Mouse (Mus musculus) spleen, postnatal 10 days (tissue): Measurements from ENCODE around the gene Rabgef1.

Experiments
- DNase-seq, 2 experiments: peaks; one replicate each; pipeline ENCODE4 v3.0.0; 2021 to 2022; ENCODE audit warnings: low spot score in 2 of 2

Gene Rabgef1

DNA sequence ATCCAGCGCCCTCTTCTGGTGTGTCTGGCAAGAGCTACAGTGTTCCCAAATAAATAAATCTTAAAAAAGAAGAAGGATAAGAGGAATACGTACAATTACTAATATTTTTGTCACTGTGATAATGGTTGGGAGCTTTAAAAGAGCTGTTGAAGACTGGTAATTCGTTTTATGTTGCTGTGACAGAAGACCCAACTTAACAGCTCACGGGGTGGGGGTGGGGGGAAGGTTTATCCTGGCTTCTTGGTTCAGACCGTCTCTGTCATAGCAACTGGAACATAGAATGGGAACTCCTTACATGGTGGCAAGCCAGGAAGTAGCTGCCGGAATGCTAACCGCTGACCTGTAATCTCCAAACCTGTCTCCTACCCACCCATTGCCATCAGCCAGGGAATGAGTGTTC, 45.2 kb downstream of the Rabgef1 start, which contains the start of gene Tmem248:
Gene Tmem248 (plus strand): TSS at position 301 of the 400 bp plus-strand sequence.
- DNase-seq: no peak

DNA sequence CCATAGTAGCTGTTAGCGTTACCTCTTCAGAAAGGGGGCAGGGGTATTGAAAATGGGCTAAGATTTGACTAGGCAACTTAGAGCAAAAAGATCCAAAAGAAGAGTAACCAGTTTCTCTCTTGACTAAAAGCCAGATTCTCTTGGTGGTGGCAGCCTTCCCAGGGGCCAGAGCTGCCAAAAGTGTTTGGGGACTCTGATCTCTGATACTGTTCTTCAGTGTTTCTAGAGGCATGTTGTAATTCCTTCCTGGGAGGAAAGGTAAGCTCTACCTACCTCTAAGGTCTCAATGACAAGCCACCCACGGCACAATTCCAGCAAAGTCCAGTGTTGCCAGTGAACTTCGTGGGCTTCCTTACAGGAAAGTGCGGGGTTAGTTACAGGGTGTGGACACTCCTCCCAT, 45.8 kb downstream of the Rabgef1 start:
- DNase-seq: no peak

DNA sequence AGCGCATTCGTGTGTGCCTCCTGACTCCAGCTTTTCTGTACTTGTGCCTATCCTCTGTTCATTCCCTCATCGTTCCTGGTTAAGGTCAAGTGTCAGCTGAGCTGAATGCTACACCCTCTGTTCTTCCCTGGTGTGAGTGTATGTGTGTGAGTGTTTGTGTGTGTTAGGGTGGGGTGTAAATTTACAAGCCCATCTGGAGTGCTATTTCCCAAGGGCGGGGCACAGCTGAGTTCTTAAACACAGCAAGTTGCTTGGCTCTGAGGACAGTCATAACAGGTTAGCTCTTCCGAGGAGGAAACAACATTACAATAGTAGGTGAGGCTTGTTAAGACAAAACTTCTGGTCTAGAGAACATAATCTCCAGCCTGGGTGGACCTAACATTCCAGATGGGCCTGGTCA, 46.7 kb downstream of the Rabgef1 start:
- DNase-seq: no peak

DNA sequence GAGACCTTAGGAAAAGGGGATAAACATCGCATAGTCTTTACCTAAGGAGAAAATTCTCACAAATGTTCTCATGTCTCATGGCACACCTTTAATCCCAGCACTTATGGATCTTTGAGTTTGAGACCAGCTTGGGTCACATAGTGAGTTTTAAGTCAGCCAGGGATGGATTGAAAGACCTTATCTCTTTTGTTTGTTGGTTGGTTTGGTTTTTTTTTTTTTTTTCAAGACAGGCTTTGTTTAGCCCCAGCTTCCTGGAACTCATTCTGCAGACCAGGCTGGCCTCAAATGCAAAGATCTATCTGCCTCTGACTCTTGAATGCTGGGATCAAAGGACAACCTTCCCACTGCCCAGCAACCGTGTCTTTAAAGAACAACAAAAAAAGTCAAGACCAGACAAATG, 49.7 kb downstream of the Rabgef1 start:
- no peak for DNase-seq

DNA sequence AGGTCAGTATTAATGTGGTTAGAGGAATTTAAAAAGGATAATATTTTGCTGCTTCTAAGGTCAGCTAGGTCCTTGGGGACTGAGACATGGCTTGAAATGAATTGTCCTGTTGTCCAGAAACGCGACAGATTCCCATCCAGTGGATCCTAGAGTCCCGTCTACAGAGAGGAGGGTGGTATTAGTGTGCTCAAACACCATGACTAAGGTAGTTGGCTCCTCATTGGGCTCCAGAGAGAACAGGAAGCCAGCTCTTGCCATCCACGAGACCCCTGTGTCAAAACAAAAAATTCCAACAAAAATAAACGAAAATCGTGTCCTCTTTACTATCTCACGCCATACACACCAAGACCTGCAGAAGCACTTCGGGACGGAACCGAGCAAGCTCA, 50.2 kb downstream of the Rabgef1 start:
- DNase-seq: no peak

DNA sequence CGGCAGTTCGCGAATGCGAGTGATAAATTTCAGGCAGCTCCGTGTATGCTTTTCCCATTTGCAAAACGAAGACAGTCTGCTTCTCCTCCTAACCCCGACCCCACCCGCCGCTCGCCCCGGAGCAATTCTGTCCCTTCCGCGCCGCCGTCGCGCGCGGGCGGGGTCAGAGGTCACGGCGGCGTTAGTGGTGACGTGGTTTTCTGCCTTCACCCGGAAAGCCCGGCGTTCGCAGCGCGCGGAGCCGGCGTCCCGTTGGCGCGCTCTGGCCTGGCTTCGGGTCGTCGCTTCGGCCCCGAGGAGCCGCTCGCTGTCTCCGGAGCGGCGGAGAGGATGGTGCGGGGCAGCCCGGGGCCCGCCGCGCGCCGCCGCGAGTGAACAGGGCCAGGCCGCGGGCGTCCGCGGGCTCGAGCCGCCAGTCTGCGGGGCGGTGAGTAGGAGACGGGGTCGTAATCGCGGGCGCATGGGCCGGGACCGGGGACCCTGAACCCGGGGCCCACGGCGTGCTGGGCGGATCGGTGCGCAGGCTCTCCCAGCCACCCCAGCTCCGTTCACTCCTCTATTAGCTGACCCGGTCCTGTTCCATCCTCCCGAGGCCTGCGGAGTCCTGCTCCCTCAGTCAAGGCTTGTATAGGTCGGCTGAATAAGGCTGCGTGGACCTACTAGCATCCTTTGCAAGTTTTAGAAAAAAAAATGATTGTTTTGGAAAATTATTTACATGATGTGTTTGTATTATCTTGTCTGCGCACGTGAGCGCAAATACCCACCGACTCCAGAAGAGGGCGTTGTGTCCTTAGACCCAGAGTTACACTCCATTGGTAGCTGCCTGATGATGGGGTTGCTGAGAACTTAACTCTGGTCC, 50.8 kb downstream of the Rabgef1 start:
- peak; percentile 95 to 97 for DNase-seq

DNA sequence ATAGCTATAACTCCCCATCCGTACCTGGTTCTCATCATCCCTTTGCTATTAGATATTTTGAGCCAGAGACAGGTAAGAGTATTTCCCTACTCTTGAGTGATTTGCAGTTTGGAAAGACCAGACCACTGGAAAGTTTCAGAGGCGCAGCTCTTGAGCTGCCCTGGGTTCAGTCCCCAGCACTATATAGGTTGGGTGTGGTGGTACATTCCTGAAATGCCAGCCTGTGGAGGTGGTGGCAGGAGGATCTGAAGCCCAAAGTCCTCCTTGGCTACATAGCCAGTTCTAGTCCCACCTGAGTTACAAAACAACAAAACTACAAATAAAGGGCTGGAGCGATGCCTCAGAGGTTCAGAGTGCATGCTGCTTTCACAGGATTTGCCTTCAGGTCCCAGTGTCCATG, 55.2 kb downstream of the Rabgef1 start:
- no peak for DNase-seq

DNA sequence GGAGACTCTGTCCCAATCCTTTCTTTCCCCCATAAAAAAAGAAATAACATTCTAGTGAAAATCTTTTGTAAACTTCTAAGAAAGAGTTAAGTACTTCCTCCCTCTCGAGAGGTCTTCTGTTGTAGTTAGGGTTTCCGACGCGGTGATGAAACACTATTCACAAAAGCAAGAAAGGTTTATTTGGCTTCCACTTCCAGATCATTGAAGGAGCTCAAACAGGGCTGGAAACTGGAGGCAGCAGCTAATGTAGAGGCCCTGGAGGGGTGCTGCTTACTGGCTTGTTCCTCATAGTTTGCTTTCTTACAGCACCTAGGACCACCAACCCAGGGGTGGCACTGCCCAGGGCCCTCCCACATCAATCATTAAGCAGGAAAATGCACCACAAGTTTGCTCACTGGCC, 56.5 kb downstream of the Rabgef1 start:
- DNase-seq: no peak

DNA sequence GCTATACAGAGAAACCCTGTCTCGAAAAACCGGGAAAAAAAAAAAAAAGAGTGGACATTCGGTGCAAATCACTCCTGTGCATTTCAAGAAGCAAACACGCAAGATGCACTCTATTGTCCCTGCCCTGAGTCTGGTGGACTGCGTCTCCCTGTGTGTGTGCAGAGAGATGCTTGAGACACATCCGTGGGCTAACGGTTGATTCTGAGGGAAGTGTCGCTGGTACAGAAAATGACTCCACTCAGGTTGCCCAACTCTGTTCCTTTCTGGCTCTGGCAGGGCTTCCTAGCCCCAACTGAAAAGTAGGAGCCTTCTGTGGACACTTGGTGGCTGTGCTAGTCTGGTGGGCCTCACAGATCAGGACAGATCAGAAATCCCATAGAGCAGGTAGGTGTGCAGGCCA, 64.7 kb downstream of the Rabgef1 start:
- no peak for DNase-seq

DNA sequence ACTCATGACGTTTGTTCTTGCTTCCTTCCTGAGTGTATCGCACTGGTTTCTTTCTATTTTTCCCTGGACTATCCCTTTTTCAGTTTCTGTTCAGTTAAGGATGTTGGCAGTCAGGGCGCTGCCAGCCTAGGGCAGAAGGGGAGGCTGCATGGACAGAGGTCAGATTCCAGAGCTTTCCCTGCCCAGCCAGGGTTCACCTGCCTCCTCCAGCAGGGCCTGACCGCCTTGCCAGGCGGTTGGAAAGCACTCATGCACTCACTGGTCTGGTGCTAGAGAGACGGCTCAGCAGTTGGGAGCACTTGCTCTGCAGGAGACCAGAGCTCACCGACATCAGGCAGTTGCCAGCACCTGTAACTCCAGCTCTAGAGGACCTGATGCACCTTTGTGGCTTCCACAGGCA, 67.6 kb downstream of the Rabgef1 start:
- DNase-seq: no peak

DNA sequence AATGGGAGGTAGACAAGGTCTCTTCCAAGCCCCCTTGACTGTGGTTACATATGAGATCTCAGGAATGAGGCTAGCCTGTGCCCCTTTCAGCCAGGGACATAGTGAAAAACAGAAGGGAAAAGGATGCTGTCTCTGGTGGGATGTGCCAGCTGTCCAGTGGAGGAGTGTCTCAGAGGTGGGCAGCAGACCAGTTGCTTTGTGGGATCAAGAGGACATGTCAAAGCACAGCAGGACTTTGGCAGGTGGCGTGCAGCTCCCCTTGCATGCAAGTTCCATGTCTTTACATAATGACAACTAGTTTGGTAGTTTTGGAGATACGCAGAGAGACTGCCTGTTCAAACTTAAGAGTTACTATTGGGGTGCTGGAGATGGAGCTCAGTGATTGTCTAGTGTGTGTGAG, 68.3 kb downstream of the Rabgef1 start:
- no peak for DNase-seq

DNA sequence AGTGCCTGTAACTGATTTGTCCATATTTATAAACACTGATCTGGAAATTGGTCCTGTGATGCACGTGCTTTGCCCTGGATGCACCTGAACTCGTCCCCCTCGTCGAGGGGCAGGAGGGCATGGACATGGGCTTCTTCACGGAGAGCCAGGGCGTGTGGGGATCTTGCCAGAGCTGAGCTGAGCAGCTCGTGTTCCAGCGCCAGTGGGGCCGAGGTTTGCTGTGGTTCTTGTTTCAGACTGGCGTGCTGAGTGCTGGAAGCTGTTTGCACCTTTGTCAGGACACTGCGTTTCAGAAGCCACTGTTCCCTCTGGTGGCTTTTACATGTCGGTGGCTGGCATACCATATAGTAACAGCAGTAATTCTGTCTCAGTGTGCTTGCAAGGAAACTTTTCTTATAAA, 69.8 kb downstream of the Rabgef1 start:
- no peak for DNase-seq

DNA sequence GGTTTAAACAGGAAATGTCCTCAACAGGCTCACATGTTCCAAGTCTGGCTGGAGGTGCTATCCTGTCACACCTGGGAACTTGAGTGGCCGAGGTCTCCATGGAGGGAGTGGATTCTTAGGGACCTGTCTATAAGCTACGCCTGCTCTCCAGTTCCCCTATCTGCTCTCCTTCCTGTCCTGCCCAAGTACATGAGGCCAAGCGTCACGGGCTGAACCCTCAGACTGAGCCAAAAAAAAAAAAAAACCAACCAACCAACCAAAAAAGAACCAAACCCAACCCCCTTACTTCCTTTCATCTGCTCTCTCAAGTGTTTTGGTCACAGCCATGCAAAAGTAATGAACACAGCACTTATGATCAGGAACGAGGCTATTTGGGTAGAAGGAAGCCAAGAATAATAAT, 76.2 kb downstream of the Rabgef1 start:
- DNase-seq: no peak

DNA sequence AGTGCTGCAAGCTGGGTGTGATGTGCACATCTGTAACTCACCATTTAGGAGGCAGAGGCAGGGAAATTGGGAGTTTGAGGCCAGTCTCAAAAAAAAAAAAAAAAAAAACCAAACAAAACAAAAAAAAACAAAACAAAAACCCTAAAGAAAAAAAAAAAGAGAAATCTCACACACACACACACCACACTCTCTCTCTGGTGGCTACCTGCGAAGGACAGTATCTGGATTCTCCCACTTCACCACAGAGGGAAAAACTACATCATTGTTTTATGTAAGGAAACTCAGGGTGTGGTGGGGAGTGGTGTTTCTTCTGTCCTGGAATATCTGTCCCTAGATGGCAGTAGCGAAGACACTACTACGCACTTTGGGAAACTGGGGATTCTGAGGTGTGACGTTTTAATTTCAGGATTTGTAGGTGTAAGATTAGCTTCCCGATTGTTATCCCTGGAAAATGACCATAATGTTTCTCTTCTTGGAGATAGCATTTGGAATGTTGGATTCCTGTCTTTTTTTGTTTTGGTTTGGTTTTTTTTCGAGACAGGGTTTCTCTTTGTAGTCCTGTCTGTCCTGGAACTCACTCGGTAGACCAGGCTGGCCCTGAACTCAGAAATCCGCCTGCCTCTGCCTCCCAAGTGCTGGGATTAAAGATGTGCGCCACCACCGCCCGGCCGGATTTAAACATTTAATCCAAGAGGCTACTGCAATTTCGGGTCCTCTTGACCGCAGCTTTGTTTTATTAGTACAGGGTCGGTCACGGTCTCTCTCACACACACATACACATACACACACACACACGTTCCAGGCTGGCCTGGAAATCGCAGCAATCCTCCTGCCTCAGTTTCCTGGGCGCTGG, 82.8 kb downstream of the Rabgef1 start:
- DNase-seq: no peak

DNA sequence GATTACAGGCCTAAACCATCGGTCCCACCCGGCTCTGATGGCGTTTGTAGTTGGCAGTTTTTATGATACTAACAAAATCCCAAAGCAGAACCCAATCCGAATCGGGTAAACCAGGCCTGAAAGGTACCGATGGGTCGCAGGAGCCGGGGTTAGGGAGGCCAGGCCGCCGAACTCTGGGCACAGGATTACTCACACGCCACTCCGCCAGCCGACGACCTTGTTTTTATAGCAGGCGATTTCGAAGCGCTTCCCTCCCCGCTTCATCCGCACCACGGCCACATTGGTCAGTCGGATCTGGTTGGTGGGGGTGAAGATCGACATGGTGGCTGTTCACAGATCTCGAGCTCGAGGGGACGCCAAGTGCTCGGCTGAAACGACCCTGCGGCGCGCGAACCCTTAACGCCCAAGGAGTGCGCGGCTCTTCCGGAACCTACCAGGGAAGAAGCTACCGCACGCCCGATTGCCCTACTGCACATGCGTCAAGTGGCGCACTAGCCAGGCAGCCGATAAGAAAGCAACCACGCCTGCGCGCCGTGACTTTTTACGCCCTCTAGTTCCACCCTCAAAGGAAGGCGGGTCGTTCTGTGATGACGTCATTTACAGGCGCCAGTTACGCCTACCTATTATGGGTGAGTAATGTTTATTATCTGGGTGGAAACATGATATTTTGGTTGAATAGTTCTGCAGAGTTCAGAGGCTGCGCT, 83.6 kb downstream of the Rabgef1 start, which contains the start of the genes Sbds and Tyw1:
Gene Sbds (minus strand): TSS at position 514 of the 704 bp plus-strand sequence.
Gene Tyw1 (plus strand): TSS at position 603 of the 704 bp plus-strand sequence.
- peak; percentile 90 to 98 for DNase-seq

DNA sequence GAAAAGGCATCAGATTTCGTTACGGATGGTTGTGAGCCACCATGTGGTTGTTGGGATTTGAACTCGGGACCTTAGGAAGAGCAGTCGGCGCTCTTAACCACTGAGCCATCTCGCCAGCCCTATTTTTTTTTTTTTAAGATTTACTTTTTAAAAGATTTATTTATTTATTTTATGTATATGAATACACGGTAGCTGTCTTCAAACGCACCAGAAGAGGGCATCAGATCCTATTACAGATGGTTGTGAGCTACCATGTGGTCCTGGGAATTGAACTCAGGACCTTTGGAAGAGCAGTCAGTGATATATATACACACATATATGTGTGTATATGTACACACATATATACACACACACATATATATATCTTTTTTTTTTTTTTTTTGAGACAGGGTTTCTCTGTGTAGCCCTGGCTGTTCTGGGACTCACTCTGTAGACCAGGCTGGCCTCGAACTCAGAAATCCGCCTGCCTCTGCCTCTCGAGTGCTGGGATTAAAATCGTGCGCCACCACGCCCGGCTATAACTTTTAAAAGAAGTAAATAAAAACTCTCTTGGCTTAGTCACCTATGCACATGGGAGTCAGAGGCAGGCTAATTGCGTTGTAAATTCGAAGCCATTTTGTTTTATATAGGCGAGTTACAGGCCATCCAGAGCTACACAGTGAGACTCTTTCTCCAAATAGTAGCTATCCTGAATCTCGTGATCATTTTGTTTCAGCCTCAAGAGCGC, 84.4 kb downstream of the Rabgef1 start:
- peak; percentile 35 to 39 for DNase-seq

DNA sequence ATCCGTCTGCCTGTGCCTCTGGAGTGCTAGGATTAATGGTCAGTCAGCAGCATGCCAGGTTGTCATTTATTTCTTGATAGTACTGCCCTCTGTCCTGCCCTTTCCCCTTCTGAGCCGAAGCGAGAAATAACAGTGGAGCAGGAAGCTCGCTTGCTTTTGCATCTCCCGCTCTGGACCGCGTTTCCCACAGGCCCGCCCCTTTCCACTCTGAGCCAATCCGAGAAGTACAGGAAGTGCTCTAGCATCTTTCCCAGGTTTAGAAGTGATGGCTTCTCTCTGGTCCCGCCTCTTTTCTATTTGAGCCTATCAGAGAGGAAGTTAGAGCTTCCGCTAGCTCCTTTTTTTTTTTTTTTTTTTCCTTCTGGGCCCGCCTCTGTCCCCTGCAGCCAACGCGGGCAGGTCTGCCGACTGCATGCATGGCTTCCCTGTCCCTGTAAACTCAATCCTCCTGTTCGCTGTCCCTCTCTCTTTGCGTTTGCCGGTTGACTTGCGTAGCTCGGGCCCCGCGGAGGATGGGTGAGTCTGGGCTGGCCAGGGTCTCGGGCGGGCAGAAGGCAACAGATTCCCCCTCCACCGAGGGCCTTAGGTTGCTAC, 85.2 kb downstream of the Rabgef1 start:
- peak; percentile 85 to 94 for DNase-seq

DNA sequence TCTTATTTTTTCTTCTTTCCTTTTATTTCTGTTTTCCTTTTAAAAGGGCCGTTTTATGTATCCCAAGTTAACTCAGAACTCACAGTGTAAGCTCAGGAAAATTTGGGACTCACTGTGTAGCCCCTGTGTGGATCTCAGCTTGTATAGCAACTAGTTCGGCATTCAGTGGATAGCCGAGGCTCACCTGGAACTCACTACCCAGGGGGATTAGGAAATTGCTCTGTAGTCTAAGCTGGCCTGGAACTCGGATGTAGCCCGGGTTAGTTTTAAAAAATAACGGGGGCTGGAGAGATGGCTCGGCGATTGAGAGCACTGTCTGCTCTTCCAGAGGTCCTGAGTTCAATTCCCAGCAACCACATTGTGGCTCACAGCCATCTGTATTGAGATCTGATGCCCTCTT, 85.7 kb downstream of the Rabgef1 start:
- DNase-seq: no peak

DNA sequence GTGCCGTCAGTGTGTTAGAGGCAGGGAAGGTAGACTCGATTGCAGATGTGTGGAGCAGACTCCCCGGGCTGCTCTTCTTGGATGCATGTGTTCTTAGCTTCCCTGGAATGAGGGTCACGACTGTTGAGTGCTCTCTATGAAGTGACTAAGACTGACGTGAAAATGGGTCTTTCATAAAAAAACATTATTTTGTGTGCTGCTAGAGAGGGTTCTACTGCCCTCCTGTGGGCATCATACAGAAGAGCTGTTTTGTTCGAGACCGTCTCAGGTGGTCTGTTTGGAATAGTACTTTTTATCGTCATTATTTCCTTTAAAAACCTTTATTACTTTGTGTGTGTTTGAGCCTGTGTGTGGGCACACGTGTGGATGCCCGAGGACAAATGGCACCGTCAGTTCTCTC, 91.9 kb downstream of the Rabgef1 start:
- no peak for DNase-seq
